Mouse (Mus musculus) thymus, adult 2 months (tissue): Measurements from ENCODE around the gene Clcn2. TPM values are rescaled to one million over a fixed set of nuclear protein-coding genes. Genes with fewer than 3 reads are reported as not detected.

Experiments
- DNase-seq: peaks from one replicate; pipeline ENCODE4 v3.0.0; 2021
- H3K27ac ChIP-seq: fragments of 200-500 bp; 2 replicates; pipeline ENCODE4 v1.5.1; 2012; ENCODE audit warnings: low read length, control low read depth; ENCODE audit not compliant: control insufficient read depth, insufficient read depth
- H3K27me3 ChIP-seq: fragments of 200-500 bp; 2 replicates; pipeline ENCODE4 v1.6.1; 2012; ENCODE audit warnings: mild to moderate bottlenecking, low read length, moderate library complexity, mixed read lengths; ENCODE audit not compliant: control insufficient read depth, insufficient read depth
- H3K36me3 ChIP-seq: fragments of 200-500 bp; 2 replicates; pipeline ENCODE4 v1.6.1; 2012; ENCODE audit warnings: mild to moderate bottlenecking, low read length, moderate library complexity; ENCODE audit not compliant: control insufficient read depth, insufficient read depth
- H3K4me1 ChIP-seq: fragments of 200-500 bp; replicated peaks from 2 replicates; pipeline ENCODE4 v1.6.1; 2012; ENCODE audit warnings: low read length; ENCODE audit not compliant: control insufficient read depth, insufficient read depth
- H3K4me3 ChIP-seq: fragments of 200-500 bp; 2 replicates; pipeline ENCODE4 v1.5.1; 2012; ENCODE audit warnings: mild to moderate bottlenecking, low read length, control low read depth, moderate library complexity; ENCODE audit not compliant: control insufficient read depth, insufficient read depth
- CTCF ChIP-seq: fragments of 200-500 bp; IDR thresholded peaks from 2 replicates; pipeline ENCODE4 v1.5.1; 2012; ENCODE audit warnings: mild to moderate bottlenecking, control low read depth, low read length, moderate library complexity, borderline replicate concordance; ENCODE audit not compliant: control insufficient read depth, poor library complexity, insufficient read depth; ENCODE audit errors: extremely low read depth
- POLR2A ChIP-seq: fragments of 200-500 bp; IDR thresholded peaks from 2 replicates; pipeline ENCODE4 v1.6.1; 2012; ENCODE audit warnings: mild to moderate bottlenecking, low read length, control low read depth, moderate library complexity; ENCODE audit not compliant: control insufficient read depth, poor library complexity, insufficient read depth; ENCODE audit errors: extremely low read depth
- WGBS: fragments of 180-500 bp; shearing (Covaris S2); methylation state at CpG from one replicate; pipeline ENCODE4 v1.1.7; 2018; 5-methylcytosine and 5-hydroxymethylcytosine counted together
- polyA plus RNA-seq: library from polyadenylated mRNA; depleted of rRNA; stranded (reverse); fragments of >200 nt; gene quantifications from 2 replicates; pipeline ENCODE4 v1.2.3, GENCODE M21; 2012

Clcn2 gene
- polyA plus RNA-seq, 1 experiment = 42.1 TPM

DNA sequence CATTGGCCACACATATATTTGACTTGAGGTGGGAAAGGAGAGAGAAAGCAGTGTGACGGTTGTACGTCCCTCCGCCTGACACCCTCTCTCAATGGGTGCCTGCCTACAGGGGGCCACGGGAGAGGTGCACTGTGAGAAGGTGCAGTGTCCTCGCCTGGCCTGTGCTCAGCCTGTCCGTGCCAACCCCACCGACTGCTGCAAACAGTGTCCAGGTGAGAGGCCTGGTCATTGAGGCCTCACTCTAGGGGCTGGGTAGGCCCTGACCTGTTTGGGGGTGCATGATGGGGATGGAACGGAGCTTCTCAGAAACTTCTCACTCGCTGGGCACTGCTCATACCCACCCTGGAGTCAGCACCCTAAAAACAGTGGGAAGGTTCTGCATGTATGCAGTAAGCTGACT, 22.3 kb upstream of the Clcn2 start:
- no peak for DNase-seq
- 94% methylated on average over 9 of the region's 9 CpGs for WGBS
- Histone ChIP-seq H3K4me1 (no peaks in the 10 kb centered on the region), H3K27me3 (peaks cover 7% of the 10 kb centered on the region; the same call in 1 of the 2 replicates), H3K4me3 (no peak overlapping the region), H3K36me3 (no peaks in the 10 kb centered on the region), H3K27ac (no peak overlapping the region)
- TF ChIP-seq CTCF (no peak), POLR2A (no peak)

- Histone ChIP-seq H3K4me1 (0 out of 2 replicates have a peak, but pooled peaks cover 3% of the 10 kb centered on the region), H3K27me3 (peaks cover 21% of the 10 kb centered on the region), H3K36me3 (no peaks in the 10 kb centered on the region), H3K27ac (no peak overlapping the region), H3K4me3 (no peak overlapping the region)
- no peak for TF ChIP-seq POLR2A
- TF ChIP-seq CTCF = no peak
- DNase-seq = no peak
- WGBS = 88% methylated on average over 5 of the region's 5 CpGs
These were observed 19.3 kb upstream of the Clcn2 start for GRCm38 (mm10) chr16:20736823-20737222.

GRCm38 (mm10) chr16:20736168-20736567, 18.6 kb upstream of the Clcn2 start:
- TF ChIP-seq POLR2A = no peak
- no peak for TF ChIP-seq CTCF
- Histone ChIP-seq H3K27ac (no peak overlapping the region), H3K4me1 (0 out of 2 replicates have a peak, but pooled peaks cover 3% of the 10 kb centered on the region), H3K4me3 (no peak overlapping the region), H3K36me3 (no peaks in the 10 kb centered on the region), H3K27me3 (peaks cover 21% of the 10 kb centered on the region)
- no peak for DNase-seq
- 91% methylated on average over 7 of the region's 7 CpGs for WGBS

DNA sequence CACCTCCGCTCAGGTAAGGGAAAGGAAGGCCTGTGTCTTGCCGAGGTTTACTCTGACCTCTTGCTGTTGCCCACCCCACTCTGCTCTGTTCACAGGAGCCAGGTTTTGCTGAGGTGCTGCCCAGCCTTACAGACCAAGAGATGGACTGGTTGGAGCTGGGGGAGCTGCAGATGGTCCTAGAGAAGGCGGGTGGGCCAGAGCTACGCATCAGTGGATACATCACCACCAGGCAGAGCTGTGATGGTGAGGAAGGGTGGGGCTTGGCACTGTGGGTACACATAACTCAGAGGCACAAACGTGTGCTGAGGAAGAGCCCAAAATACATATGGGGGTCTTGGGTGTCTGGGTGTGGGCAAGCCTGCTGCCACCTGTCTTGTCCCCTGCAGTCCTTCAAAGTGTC, 18.1 kb upstream of the Clcn2 start:
- WGBS = 79% methylated on average over 5 of the region's 5 CpGs
- no peak for DNase-seq
- H3K36me3 ChIP-seq = no peaks in the 10 kb centered on the region
- no peak overlapping the region for H3K27ac ChIP-seq
- TF ChIP-seq CTCF (no peak), POLR2A (no peak)
- no peak overlapping the region for H3K4me3 ChIP-seq
- H3K27me3 ChIP-seq = peaks cover 21% of the 10 kb centered on the region
- 0 out of 2 replicates have a peak, but pooled peaks cover 3% of the 10 kb centered on the region for H3K4me1 ChIP-seq

DNA sequence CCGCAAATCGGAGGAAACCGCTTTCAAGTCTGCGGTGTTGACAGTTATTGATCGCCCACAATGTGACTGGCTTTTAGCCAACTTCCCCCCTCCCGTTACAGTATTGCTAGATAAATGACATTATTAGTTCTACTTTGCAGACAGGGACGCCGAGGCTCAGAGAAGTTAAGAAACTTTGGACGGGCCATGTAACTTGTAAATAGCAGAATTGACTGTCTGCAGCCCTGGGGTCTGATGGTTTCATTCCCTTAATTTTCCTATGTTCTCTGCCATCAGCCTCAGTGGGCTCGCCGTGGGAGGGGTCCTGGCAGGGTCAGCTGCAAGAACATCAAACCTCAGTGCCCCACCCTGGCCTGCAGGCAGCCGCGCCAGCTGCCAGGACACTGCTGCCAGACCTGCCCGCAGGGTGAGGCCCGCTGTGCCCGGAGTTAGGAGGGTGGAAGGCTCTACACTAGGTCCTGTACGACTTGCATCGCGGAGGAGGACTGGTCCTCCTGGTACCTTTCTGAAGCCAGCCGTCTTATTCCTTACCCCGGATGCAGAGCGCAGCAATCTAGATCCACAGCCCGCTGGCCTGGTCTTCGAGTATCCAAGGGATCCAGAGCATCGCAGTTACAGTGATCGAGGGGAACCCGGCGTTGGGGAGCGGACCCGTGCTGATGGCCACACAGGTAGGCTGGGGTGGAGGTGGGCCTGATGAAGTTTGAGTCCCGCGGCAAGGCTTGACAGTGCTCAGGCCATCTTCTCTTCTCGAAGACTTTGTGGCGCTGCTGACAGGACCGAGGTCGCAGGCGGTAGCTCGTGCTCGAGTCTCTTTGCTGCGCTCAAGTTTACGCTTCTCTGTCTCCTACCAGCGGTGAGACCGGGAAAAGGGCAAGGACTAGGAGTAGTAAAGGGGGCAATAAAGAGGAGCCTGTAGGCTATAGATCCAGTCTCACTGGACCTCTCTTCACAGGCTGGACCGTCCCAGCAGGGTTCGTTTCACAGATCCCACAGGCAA, 16.5 kb upstream of the Clcn2 start, which contains the start of gene Thpo:
Gene Thpo (minus strand): TSS at position 781 of the 1,000 bp plus-strand sequence.
- H3K36me3 ChIP-seq = no peaks in the 10 kb centered on the region
- 0 out of 2 replicates have a peak within 1 kb of the TSS, but pooled peaks have one; percentile 14 for H3K4me3 ChIP-seq
- no peak for DNase-seq
- WGBS = 6% methylated on average over 45 of the region's 45 CpGs
- no peak within 1 kb of the TSS for H3K27ac ChIP-seq
- peaks cover 21% of the 10 kb centered on the region for H3K27me3 ChIP-seq
- 0 out of 2 replicates have a peak, but pooled peaks cover 3% of the 10 kb centered on the region for H3K4me1 ChIP-seq
- no peak for TF ChIP-seq CTCF
- TF ChIP-seq POLR2A = no peak

GRCm38 (mm10) chr16:20732925-20733730, 15.6 kb upstream of the Clcn2 start, which contains the start of gene Chrd:
TSS of gene Chrd (plus strand) at chr16:20733127.
- Histone ChIP-seq H3K4me1 (0 out of 2 replicates have a peak, but pooled peaks cover 3% of the 10 kb centered on the region), H3K4me3 (peak within 1 kb of the TSS; percentile 14; the same call in 1 of the 2 replicates), H3K27ac (no peak within 1 kb of the TSS), H3K27me3 (peaks cover 21% of the 10 kb centered on the region), H3K36me3 (no peaks in the 10 kb centered on the region)
- no peak for TF ChIP-seq CTCF
- no peak for TF ChIP-seq POLR2A
- 2% methylated on average over 66 of the region's 70 CpGs for WGBS
- DNase-seq = no peak
